Mouse (Mus musculus): ENCODE measurements around the gene Gm20696.

- TF ChIP-seq POLR2A (IDR thresholded peaks at IDR 0.05; ENCODE audit: borderline replicate concordance, control insufficient read depth, low read depth, low read length) (no peak), CTCF (IDR thresholded peaks at IDR 0.05; ENCODE audit: control insufficient read depth, insufficient read depth, low read length) (no peak)
These were observed 241.6 kb downstream of the Gm20696 start for GRCm38 (mm10) chr6:99425044-99425443.
